Mouse (Mus musculus): Measurements from ENCODE around the gene Zkscan6. TPM values are rescaled to one million over a fixed set of nuclear protein-coding genes. Genes with fewer than 3 reads are reported as not detected.

The Zkscan6 gene
- 24.0 to 26.8 TPM (median 25.1 TPM) in 4 replicates for total RNA-seq (2023)

GRCm38 (mm10) chr11:65806909-65807504, at the start of gene Zkscan6:
Gene Zkscan6 (plus strand): TSS chr11:65807175.

GRCm38 (mm10) chr11:65788154-65788553, 18.8 kb upstream of the Zkscan6 start, which contains the start of gene Map2k4:
Gene Map2k4 (minus strand): TSS chr11:65788297.

Other genes with a start within 250 kb of the Zkscan6 start
- 45.4 to 53.6 TPM (median 47.6 TPM) in 4 replicates for gene Map2k4, start 18.9 kb upstream of the Zkscan6 start, total RNA-seq (2023)